Mouse (Mus musculus): ENCODE measurements around the gene Eva1b. TPM values are rescaled to one million over a fixed set of nuclear protein-coding genes. Genes with fewer than 3 reads are reported as not detected.

Eva1b gene
- polyA plus RNA-seq, 1 experiment from 2014 or later = 30.6 TPM

GRCm38 (mm10) chr4:126146974-126147532 is 491 bp upstream of the Eva1b start:
- H3K36me3 ChIP-seq = peaks cover 8% of the 10 kb centered on the region; the same call in 1 of the 2 replicates
- peak overlapping the region; percentile 88 for H3K27ac ChIP-seq (ENCODE audit: poor library complexity, severe bottlenecking)
- H3K4me2 ChIP-seq = peak overlapping the region; percentile 84
- peaks cover 52% of the 10 kb centered on the region for H3K4me1 ChIP-seq (replicated peaks)
- no peak overlapping the region for H3K9ac ChIP-seq
- 38% methylated on average over 9 of the region's 9 CpGs for WGBS
- no peak overlapping the region for H3K4me3 ChIP-seq
- no peak for ATAC-seq (ENCODE audit: insufficient number of reproducible peaks, low FRiP score)
- H3K27me3 ChIP-seq (replicated peaks) = peaks cover 13% of the 10 kb centered on the region
- H3K9me3 ChIP-seq (replicated peaks) = peaks cover 7% of the 10 kb centered on the region; the same call in 1 of the 2 replicates

- H3K27ac ChIP-seq (ENCODE audit: poor library complexity, severe bottlenecking) = peak overlapping the region; percentile 88
- ATAC-seq (ENCODE audit: insufficient number of reproducible peaks, low FRiP score) = peak; percentile 80
- peaks cover 6% of the 10 kb centered on the region; the same call in 1 of the 2 replicates for H3K9me3 ChIP-seq (replicated peaks)
- H3K4me1 ChIP-seq (replicated peaks) = peaks cover 55% of the 10 kb centered on the region
- peaks cover 8% of the 10 kb centered on the region; the same call in 1 of the 2 replicates for H3K36me3 ChIP-seq
- peaks cover 13% of the 10 kb centered on the region for H3K27me3 ChIP-seq (replicated peaks)
- H3K4me2 ChIP-seq = peak overlapping the region; percentile 84
- peak overlapping the region; percentile 73 for H3K4me3 ChIP-seq
- under 1% methylated on average over 59 of the region's 67 CpGs for WGBS
- H3K9ac ChIP-seq = peak overlapping the region; percentile 82
Observed at GRCm38 (mm10) chr4:126148161-126148961, 817 bp downstream of the Eva1b start.

DNA sequence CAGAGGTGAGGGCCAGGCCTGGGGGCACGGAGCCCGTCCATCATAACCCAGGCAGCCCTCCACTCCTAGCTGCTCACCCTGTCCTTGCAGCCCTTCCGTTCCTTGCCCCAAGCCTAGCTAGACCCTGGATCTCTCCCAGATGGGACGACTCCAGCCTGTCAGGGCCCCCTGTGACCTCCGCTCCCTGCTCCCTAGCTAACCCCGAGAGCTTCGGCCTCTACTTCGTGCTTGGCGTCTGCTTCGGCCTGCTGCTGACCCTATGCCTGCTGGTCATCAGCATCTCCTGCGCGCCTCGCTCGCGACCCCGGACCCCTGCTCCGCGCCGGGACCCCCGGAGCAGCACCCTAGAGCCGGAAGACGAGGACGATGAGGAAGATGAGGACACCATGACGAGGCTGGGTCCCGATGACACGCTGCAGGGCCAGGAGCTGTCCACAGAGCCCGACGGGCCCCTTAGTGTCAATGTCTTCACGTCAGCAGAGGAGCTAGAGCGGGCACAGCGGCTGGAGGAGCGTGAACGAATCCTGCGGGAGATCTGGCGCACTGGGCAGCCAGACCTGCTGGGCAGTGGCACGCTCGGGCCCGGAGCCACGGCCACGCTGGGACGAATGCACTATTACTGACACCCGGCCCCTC is 1.6 kb downstream of the Eva1b start:
- peak overlapping the region; percentile 82 for H3K9ac ChIP-seq
- ATAC-seq (ENCODE audit: insufficient number of reproducible peaks, low FRiP score) = peak; percentile 7; the same call in 1 of the 2 replicates
- peak overlapping the region; percentile 88 for H3K27ac ChIP-seq (ENCODE audit: poor library complexity, severe bottlenecking)
- H3K4me1 ChIP-seq (replicated peaks) = peaks cover 55% of the 10 kb centered on the region
- H3K9me3 ChIP-seq (replicated peaks) = no peaks in the 10 kb centered on the region; the same call in 1 of the 2 replicates
- H3K4me2 ChIP-seq = peak overlapping the region; percentile 84
- peak overlapping the region; percentile 73 for H3K4me3 ChIP-seq
- 18% methylated on average over 42 of the region's 42 CpGs for WGBS
- H3K36me3 ChIP-seq = peaks cover 8% of the 10 kb centered on the region; the same call in 1 of the 2 replicates
- H3K27me3 ChIP-seq (replicated peaks) = peaks cover 13% of the 10 kb centered on the region

DNA sequence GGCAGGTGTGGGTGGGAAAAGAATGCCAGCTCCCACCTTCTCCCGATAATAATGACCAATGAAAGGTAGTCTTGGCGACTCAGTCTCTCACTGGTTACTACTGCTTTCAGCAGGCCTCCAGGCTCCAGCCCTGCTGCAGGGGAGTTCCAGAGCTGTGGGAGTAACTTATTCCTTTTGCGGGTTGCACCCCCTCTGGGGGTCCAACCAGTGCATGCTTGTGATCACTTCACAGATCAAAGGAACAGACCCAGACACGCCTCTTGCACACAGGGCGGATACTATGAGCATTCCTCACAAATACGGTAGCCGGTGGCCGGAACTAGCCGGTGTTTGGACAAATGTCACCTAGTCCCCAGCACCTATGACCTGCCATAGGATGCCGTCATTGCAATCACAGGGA is 2.3 kb downstream of the Eva1b start:
- 50% methylated on average over 10 of the region's 10 CpGs for WGBS
- H3K4me2 ChIP-seq = peak overlapping the region; percentile 84
- no peak for ATAC-seq (ENCODE audit: insufficient number of reproducible peaks, low FRiP score)
- H3K27me3 ChIP-seq (replicated peaks) = peaks cover 13% of the 10 kb centered on the region
- H3K27ac ChIP-seq (ENCODE audit: poor library complexity, severe bottlenecking) = peak overlapping the region; percentile 88
- H3K9me3 ChIP-seq (replicated peaks) = no peaks in the 10 kb centered on the region
- H3K4me3 ChIP-seq = peak overlapping the region; percentile 73
- peaks cover 59% of the 10 kb centered on the region for H3K4me1 ChIP-seq (replicated peaks)
- peak overlapping the region; percentile 82; the same call in 1 of the 2 replicates for H3K9ac ChIP-seq
- peaks cover 8% of the 10 kb centered on the region; the same call in 1 of the 2 replicates for H3K36me3 ChIP-seq

GRCm38 (mm10) chr4:126150297-126150948 is 2.9 kb downstream of the Eva1b start:
- H3K9me3 ChIP-seq (replicated peaks) = no peaks in the 10 kb centered on the region
- peaks cover 8% of the 10 kb centered on the region; the same call in 1 of the 2 replicates for H3K36me3 ChIP-seq
- H3K9ac ChIP-seq = peak overlapping the region; percentile 82; the same call in 1 of the 2 replicates
- H3K27me3 ChIP-seq (replicated peaks) = peaks cover 13% of the 10 kb centered on the region
- peak overlapping the region; percentile 73 for H3K4me3 ChIP-seq
- H3K4me2 ChIP-seq = peak overlapping the region; percentile 84
- peaks cover 62% of the 10 kb centered on the region for H3K4me1 ChIP-seq (replicated peaks)
- ATAC-seq (ENCODE audit: insufficient number of reproducible peaks, low FRiP score) = peak; percentile 60
- WGBS = 29% methylated on average over 16 of the region's 16 CpGs
- H3K27ac ChIP-seq (ENCODE audit: poor library complexity, severe bottlenecking) = peak overlapping the region; percentile 88

DNA sequence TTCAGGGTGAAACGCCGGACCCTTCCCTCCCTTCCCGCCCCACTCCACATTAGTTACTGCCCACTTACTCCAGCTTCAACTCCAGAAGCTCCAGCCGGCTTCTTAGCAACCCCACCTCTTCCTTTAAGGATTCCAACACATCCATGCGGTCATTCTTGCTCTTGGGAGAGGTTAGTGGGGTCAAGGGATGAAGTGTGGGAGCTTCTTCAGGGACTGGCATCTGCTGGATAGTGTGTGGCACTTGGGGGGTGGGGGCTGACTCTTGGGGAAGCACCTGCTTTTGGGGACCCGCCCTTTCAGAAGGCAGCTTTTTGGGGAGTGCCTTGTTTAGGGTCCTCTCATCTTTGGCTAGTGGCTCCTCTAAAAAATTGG is 3.4 kb downstream of the Eva1b start:
- Histone ChIP-seq H3K9me3 (replicated peaks) (no peaks in the 10 kb centered on the region), H3K9ac (no peak overlapping the region), H3K4me2 (peak overlapping the region; percentile 84), H3K4me1 (replicated peaks) (peaks cover 64% of the 10 kb centered on the region), H3K4me3 (0 out of 2 replicates have a peak overlapping the region, but pooled peaks have one; percentile 73), H3K36me3 (peaks cover 8% of the 10 kb centered on the region; the same call in 1 of the 2 replicates), H3K27ac (ENCODE audit: poor library complexity, severe bottlenecking) (peak overlapping the region; percentile 88), H3K27me3 (replicated peaks) (peaks cover 13% of the 10 kb centered on the region)
- WGBS = 60% methylated on average over 6 of the region's 6 CpGs
- no peak for ATAC-seq (ENCODE audit: insufficient number of reproducible peaks, low FRiP score)

DNA sequence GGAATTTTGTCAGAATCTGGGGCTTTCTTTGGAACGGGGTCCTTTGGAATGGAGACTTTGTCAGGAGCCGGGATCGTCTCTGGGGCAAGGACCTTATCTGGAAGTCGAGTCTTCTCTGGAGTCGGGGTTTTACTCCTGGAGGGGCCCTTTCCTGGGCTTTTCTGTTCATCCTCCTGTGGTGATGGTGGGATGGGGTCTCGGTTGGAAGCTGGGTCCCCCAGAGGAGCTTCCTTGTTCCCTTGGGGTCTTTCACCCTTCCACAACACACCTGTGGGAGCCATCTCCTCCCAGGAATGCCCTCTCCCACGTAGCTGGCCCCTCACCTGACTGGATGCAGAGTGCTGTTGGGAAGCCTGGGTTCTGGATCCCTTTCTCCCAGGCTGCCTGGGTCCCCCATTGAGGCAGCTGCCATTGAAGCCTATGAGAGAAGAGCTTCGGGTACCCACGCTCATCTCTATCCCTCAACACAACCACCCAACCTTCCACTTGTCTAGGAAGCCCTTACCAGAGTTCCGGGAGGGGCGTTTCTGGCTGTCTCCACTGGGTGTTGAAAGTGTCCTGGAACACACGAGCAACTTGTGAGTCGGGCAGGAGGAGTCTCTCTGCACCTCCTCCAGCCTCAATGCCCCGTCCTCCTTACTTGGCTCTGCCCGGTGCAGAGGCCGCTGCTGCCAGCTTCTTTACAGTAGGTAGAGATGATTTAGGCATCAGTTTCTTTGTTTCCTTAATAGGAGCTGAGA is 4.3 kb downstream of the Eva1b start:
- Histone ChIP-seq H3K36me3 (peaks cover 11% of the 10 kb centered on the region; the same call in 1 of the 2 replicates), H3K4me2 (no peak overlapping the region), H3K27ac (ENCODE audit: poor library complexity, severe bottlenecking) (no peak overlapping the region), H3K9ac (no peak overlapping the region), H3K4me3 (no peak overlapping the region), H3K27me3 (replicated peaks) (peaks cover 13% of the 10 kb centered on the region), H3K4me1 (replicated peaks) (peaks cover 63% of the 10 kb centered on the region), H3K9me3 (replicated peaks) (no peaks in the 10 kb centered on the region)
- WGBS = 70% methylated on average over 16 of the region's 16 CpGs
- no peak for ATAC-seq (ENCODE audit: insufficient number of reproducible peaks, low FRiP score)

GRCm38 (mm10) chr4:126152864-126153263 is 5.3 kb downstream of the Eva1b start:
- no peaks in the 10 kb centered on the region for H3K9me3 ChIP-seq (replicated peaks)
- no peak for ATAC-seq (ENCODE audit: insufficient number of reproducible peaks, low FRiP score)
- peaks cover 54% of the 10 kb centered on the region for H3K4me1 ChIP-seq (replicated peaks)
- H3K4me2 ChIP-seq = no peak overlapping the region
- no peak overlapping the region for H3K27ac ChIP-seq (ENCODE audit: poor library complexity, severe bottlenecking)
- H3K4me3 ChIP-seq = no peak overlapping the region
- no peak overlapping the region for H3K9ac ChIP-seq
- 48% methylated on average over 14 of the region's 14 CpGs for WGBS
- peaks cover 11% of the 10 kb centered on the region; the same call in 1 of the 2 replicates for H3K36me3 ChIP-seq
- H3K27me3 ChIP-seq (replicated peaks) = peaks cover 13% of the 10 kb centered on the region

GRCm38 (mm10) chr4:126155183-126155582 is 7.6 kb downstream of the Eva1b start:
- Histone ChIP-seq H3K4me1 (replicated peaks) (peaks cover 37% of the 10 kb centered on the region), H3K36me3 (peaks cover 11% of the 10 kb centered on the region; the same call in 1 of the 2 replicates), H3K27ac (ENCODE audit: poor library complexity, severe bottlenecking) (peak overlapping the region; percentile 84), H3K9me3 (replicated peaks) (no peaks in the 10 kb centered on the region), H3K4me2 (no peak overlapping the region), H3K9ac (no peak overlapping the region), H3K27me3 (replicated peaks) (no peaks in the 10 kb centered on the region; the same call in 1 of the 2 replicates), H3K4me3 (no peak overlapping the region)
- 33% methylated on average over 4 of the region's 4 CpGs for WGBS
- ATAC-seq (ENCODE audit: insufficient number of reproducible peaks, low FRiP score) = no peak

DNA sequence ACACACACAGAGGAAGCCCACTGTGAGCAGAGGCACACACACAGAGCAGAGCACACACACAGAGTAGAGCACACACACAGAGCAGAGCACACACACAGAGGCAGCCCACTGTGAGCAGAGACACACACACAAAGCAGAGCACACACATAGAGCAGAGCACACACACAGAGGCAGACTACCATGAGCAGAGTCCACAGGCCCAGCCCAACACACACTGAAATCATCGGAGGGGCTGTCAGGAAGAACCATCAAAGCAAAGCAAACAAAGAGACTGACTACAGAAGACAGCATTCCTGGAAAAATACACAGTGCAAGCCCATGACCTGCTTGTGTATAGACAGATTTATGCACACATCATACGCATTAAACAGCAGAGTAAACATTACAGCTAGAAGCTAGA is 8.3 kb downstream of the Eva1b start:
- Histone ChIP-seq H3K36me3 (peaks cover 11% of the 10 kb centered on the region; the same call in 1 of the 2 replicates), H3K4me1 (replicated peaks) (peaks cover 31% of the 10 kb centered on the region), H3K27me3 (replicated peaks) (no peaks in the 10 kb centered on the region; the same call in 1 of the 2 replicates), H3K9me3 (replicated peaks) (no peaks in the 10 kb centered on the region), H3K4me3 (no peak overlapping the region), H3K4me2 (no peak overlapping the region), H3K27ac (ENCODE audit: poor library complexity, severe bottlenecking) (peak overlapping the region; percentile 84), H3K9ac (no peak overlapping the region)
- WGBS = 56% methylated on average over 2 of the region's 2 CpGs
- no peak for ATAC-seq (ENCODE audit: insufficient number of reproducible peaks, low FRiP score)

Data from heart, embryonic 12.5 days (tissue).